ENCODE assay signal across 8 mouse cellular contexts in genomic region chr2:29124571-29124935, GRCm38 (mm10). TPM values are rescaled to one million over a fixed set of nuclear protein-coding genes. Genes with fewer than 3 reads are reported as not detected.
DNase-seq lines count a peak whose midpoint lies in the region; ATAC-seq lines count a peak whose summit lies in the region.

No protein-coding gene starts in this region.

- no peak overlapping the region; the same call in 1 of the 2 replicates for H3K27ac ChIP-seq in kidney, embryonic 14.5 days (ENCODE audit: low read depth, low read length)
- H3K27ac ChIP-seq in brown adipose tissue, adult 24 weeks (replicated peaks; ENCODE audit: low read depth, low read length) = peak overlapping the region; percentile 72
- peak overlapping the region; percentile 88 for H3K27ac ChIP-seq in hindbrain, embryonic 14.5 days
- H3K27ac ChIP-seq in midbrain, embryonic 14.5 days (replicated peaks; ENCODE audit: low read depth, low read length) = peak overlapping the region; percentile 93

- WGBS in kidney, embryonic 14.5 days = under 1% methylated on average over 23 of the region's 24 CpGs
- under 1% methylated on average over 24 of the region's 24 CpGs for WGBS in hindbrain, embryonic 14.5 days
- under 1% methylated on average over 22 of the region's 24 CpGs for WGBS in midbrain, embryonic 14.5 days

- H3K4me3 ChIP-seq in kidney, embryonic 14.5 days (ENCODE audit: low read length) = peak overlapping the region; percentile 77
- H3K4me3 ChIP-seq in brown adipose tissue, adult 24 weeks (ENCODE audit: insufficient read depth, low read depth, low read length) = peak overlapping the region; percentile 65
- peak overlapping the region; percentile 75 for H3K4me3 ChIP-seq in hindbrain, embryonic 14.5 days (replicated peaks; ENCODE audit: low read length)
- H3K4me3 ChIP-seq in midbrain, embryonic 14.5 days (replicated peaks; ENCODE audit: low read depth, low read length) = peak overlapping the region; percentile 84

- DNase-seq in kidney, postnatal 10 days = no peak
- DNase-seq in hindbrain, embryonic 14.5 days (ENCODE audit: low spot score) = no peak
- DNase-seq in midbrain, embryonic 14.5 days = no peak
- DNase-seq in adipocyte (ENCODE audit: low spot score) = no peak
- no peak for DNase-seq in right cerebral cortex, postnatal 36 days (ENCODE audit: low spot score in 2 of 2)
- DNase-seq in spleen, postnatal 10 days (ENCODE audit: low spot score in 2 of 2) = no peak

- H3K36me3 ChIP-seq in kidney, embryonic 14.5 days (ENCODE audit: control insufficient read depth, insufficient read depth, low read length) = peaks cover 11% of the 10 kb centered on the region; the same call in 1 of the 2 replicates
- H3K36me3 ChIP-seq in hindbrain, embryonic 14.5 days (replicated peaks; ENCODE audit: control insufficient read depth, insufficient read depth) = peaks cover 27% of the 10 kb centered on the region
- peaks cover 22% of the 10 kb centered on the region for H3K36me3 ChIP-seq in midbrain, embryonic 14.5 days (ENCODE audit: control insufficient read depth, insufficient read depth, low read length)

- peak overlapping the region; percentile 46; the same call in 1 of the 2 replicates for H3K9ac ChIP-seq in kidney, embryonic 14.5 days (ENCODE audit: low read depth, low read length)
- peak overlapping the region; percentile 87 for H3K9ac ChIP-seq in hindbrain, embryonic 14.5 days
- peak overlapping the region; percentile 84; the same call in 1 of the 2 replicates for H3K9ac ChIP-seq in midbrain, embryonic 14.5 days (replicated peaks; ENCODE audit: low read length)

- ATAC-seq in kidney, embryonic 14.5 days (ENCODE audit: low FRiP score, low TSS enrichment) = no peak
- no peak for ATAC-seq in hindbrain, embryonic 14.5 days (ENCODE audit: low FRiP score)
- ATAC-seq in midbrain, embryonic 14.5 days (ENCODE audit: low FRiP score, low TSS enrichment) = no peak

- H3K9me3 ChIP-seq in kidney, embryonic 14.5 days (ENCODE audit: control insufficient read depth, low read length) = no peaks in the 10 kb centered on the region
- H3K9me3 ChIP-seq in hindbrain, embryonic 14.5 days (ENCODE audit: control insufficient read depth, low read length) = no peaks in the 10 kb centered on the region
- H3K9me3 ChIP-seq in midbrain, embryonic 14.5 days (ENCODE audit: control insufficient read depth, low read length) = no peaks in the 10 kb centered on the region

- H3K4me2 ChIP-seq in kidney, embryonic 14.5 days (replicated peaks; ENCODE audit: low read depth, low read length) = peak overlapping the region; percentile 46
- peak overlapping the region; percentile 73 for H3K4me2 ChIP-seq in hindbrain, embryonic 14.5 days (replicated peaks)
- H3K4me2 ChIP-seq in midbrain, embryonic 14.5 days (ENCODE audit: low read length) = peak overlapping the region; percentile 83

- no peaks in the 10 kb centered on the region for H3K4me1 ChIP-seq in kidney, embryonic 14.5 days (ENCODE audit: control insufficient read depth, insufficient read depth, low read length)
- H3K4me1 ChIP-seq in brown adipose tissue, adult 24 weeks (ENCODE audit: control insufficient read depth, insufficient read depth, insufficient read length, low read length) = no peaks in the 10 kb centered on the region
- H3K4me1 ChIP-seq in hindbrain, embryonic 14.5 days (replicated peaks; ENCODE audit: control insufficient read depth, insufficient read depth, low read length) = peaks cover 11% of the 10 kb centered on the region
- H3K4me1 ChIP-seq in midbrain, embryonic 14.5 days (ENCODE audit: control insufficient read depth, insufficient read depth, low read length) = peaks cover 12% of the 10 kb centered on the region

- H3K27me3 ChIP-seq in kidney, embryonic 14.5 days (ENCODE audit: control insufficient read depth, insufficient read depth, low read length) = no peaks in the 10 kb centered on the region
- no peaks in the 10 kb centered on the region for H3K27me3 ChIP-seq in hindbrain, embryonic 14.5 days (ENCODE audit: control insufficient read depth, insufficient read depth, low read length)
- no peaks in the 10 kb centered on the region for H3K27me3 ChIP-seq in midbrain, embryonic 14.5 days (ENCODE audit: control insufficient read depth, insufficient read depth, low read length)

RNA-seq across cellular contexts. Expression of gene Setx, which starts 0.6 kb away (rescaled TPM):
- polyA plus RNA-seq in kidney, embryonic 14.5 days (2014; fragmentation: Nextera tagmentation; extraction: Ambion mirVana) = 10.6 and 18.5 TPM in 2 replicates
- polyA plus RNA-seq in brown adipose tissue, adult 24 weeks (2012; ENCODE audit: insufficient read depth, insufficient read length, missing spikeins) = 7.6 and 15.6 TPM in 2 replicates
- 16.2 and 22.7 TPM in 2 replicates for polyA plus RNA-seq in hindbrain, embryonic 14.5 days (2014; fragmentation: Nextera tagmentation; extraction: Ambion mirVana)
- polyA plus RNA-seq in midbrain, embryonic 14.5 days (2014; fragmentation: Nextera tagmentation; extraction: Ambion mirVana) = 22.3 and 24.4 TPM in 2 replicates
